Mouse (Mus musculus) heart, postnatal 25 days (tissue): ENCODE data around the gene Ros1. TPM values are rescaled to one million over a fixed set of nuclear protein-coding genes. Genes with fewer than 3 reads are reported as not detected.

Experiments
- DNase-seq: peaks from one replicate; pipeline ENCODE4 v3.0.0; 2022; ENCODE audit warnings: low spot score
- intact Hi-C: fragments of 180-260 bp; cut with DNase I; formaldehyde crosslinking; loops from one replicate; pipeline ENCODE4 v1.15.1; 2025
- total RNA-seq, 2 experiments: library from RNA; stranded (reverse); gene quantifications; 2 replicates each; pipeline ENCODE4 v1.2.3; 2021

Gene Ros1
- total RNA-seq: not detected

DNA sequence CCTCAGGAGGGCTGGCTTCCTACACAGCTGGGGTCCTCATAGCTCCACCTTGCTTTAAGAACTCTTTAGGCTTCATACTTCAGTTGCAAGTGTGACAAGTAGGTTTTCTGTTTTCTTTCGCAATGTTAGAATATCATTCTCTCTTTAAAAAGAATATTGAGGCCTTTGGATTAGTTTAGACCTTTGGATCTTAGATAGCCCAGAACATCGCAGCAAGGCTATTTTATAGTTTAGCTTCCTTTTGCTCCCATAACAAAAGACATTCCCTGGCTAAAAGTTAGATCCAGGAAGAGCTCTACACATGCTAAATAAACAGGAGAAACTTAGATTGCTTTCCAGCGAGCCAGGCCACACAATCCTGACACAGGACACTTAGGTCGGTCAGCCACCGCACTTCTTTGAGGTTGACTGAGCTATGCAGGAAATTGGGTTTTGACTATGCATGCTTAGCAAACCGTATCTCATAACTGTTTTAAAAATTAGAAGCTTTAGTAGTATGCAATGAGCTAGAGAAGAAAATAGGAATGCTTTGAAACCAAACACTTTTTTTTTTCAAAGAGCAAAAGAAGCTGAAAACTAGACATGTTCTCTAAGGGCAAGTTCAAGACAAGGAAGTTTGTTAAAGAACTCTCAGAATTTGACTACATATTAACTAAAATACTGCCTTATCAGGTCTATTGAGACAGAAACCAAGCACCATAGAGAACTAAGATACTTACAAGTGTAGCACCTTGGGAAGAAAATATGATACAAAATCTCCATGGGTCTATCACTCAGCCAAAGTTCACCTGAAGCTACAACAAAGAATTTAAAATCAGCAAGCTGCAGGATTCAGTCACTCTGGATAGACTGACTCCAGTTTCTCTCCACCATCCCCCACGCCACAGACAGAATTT is at the start of gene Ros1:
TSS of gene Ros1 (minus strand) at position 288 of the 896 bp plus-strand sequence.
- DNase-seq: no peak
- intact Hi-C loops: no loop called here

DNA sequence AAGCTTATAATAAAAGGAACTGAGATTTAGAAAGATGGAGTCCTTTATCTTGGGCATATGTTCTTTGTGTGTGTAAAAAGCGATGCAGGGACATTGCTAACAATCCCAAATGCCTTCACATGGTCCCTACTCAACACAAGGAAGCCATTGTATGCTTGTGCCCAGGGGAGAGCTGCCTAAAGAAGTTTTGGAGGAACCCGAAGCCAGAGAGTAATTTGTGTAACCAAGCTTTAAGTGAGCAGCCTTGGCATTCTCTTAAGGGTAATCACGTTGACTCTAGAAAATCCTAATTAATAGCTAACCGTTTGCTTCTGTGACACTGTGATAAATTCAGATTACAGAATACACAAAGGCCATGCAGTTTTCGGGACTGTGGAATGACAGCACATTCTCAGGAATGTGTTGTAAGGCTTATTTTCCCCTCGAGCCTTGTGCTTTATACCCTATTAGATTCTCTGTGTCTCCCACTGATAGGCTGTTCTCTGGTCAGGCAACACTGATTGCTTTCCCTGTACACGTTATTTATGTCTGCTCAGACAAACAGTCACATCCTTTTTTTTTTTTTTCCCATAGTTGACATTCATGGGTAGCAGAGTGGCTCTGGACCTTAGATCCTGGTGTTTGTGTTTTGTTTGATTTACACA is 47.8 kb upstream of the Ros1 start:
- intact Hi-C loops: no loop called here

DNA sequence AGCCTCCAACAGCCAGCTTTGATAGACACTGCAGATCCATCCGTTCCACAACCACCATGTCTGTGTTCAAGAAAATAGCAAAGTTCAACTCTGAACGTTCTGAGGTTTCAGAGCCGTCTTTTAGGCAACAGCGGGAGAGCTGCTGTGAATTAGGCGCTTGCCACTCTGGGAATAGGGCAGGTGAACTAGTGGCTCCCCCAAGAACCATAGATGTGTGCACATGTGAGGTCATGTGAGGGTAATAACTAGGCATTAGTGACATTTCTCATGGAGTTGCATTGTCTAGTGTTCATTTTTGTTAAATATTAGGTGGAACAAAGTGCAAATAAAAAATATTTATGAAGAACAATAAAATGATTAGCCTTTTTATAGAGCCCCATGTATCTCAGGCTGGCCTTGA is 47.0 kb upstream of the Ros1 start:
- intact Hi-C loops: no loop called here
- DNase-seq: no peak

More for the DNA sequence above, 47.8 kb upstream of the Ros1 start:
- DNase-seq: no peak

DNA sequence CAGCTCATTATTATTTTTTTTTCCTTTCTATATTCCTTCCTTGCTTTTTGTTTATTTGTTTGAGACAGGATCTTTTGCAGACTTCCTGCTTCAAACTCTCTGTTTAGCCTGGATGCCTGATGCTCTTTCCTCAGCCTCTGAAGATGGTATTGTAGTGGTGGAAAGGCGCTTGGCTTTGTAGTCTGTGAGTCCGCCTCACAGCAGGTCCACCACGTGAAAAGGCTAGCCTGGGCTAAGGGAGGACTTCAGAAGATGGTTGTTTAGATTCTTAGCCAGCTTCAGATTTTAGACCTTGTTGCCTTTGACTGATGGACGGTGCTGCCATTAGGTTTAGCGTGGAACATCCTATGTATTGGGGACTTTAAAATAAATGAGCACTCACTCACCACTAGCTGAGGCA is 40.4 kb upstream of the Ros1 start:
- intact Hi-C loops: loop anchor here (5.0 kb wide), 1 partner anchor 47 kb away; no protein-coding TSS in a partner anchor
- DNase-seq: no peak

DNA sequence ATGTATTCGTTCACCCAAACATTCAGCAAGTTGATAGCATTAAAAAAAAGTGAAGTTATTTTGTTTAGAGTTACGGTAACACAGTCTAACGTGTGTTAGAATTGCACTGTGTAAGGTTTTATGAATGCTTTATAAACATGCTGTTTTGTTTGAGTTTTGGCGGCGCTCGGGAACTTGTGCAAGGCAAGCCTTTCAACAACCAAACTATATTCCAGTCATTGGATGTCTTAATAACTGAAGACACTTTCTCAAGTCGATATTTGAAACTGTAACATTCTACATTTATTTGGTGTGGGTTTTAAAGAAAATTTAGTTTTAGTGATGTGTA is 39.6 kb upstream of the Ros1 start:
- intact Hi-C loops: loop anchor here (5.0 kb wide), 2 partner anchors 73 to 148 kb away; partner anchors contain the start of gene Gopc
- no peak for DNase-seq

DNA sequence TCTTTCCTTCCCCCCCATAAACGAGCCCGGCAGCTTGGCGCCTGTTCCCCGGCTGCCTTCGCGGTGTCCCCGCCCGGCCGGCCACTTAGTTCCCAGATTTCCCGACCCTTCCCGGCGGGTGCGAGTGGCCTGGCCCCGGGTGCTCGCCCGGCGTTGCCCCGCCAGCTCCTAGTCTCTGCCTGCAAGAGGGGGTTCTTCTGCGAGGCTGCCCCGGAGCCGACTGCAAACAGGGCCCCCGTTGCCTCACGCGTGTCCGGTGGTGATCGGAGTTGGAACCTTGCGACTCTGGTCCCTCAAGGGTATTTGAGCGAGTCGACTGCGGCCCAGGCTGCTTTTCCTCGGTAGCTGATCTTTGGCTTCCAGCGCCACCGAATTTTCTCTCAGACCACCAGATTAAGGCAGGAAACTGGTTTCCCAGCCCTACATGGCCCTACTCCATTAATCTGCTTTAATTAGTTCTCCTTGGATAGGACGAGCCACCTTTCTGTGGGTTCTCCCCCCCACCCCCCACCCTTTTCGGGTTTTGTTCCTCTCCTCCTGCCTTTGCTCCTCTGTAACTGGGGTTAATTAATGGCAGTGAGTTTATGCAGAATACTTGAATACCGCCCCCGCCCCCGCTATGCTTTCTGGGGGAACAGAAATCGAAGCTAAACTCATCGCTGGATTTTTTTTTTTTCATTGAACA is 39.1 kb upstream of the Ros1 start:
- intact Hi-C loops: loop anchor here (5.0 kb wide), 2 partner anchors 73 to 148 kb away; partner anchors contain the start of gene Gopc
- no peak for DNase-seq

DNA sequence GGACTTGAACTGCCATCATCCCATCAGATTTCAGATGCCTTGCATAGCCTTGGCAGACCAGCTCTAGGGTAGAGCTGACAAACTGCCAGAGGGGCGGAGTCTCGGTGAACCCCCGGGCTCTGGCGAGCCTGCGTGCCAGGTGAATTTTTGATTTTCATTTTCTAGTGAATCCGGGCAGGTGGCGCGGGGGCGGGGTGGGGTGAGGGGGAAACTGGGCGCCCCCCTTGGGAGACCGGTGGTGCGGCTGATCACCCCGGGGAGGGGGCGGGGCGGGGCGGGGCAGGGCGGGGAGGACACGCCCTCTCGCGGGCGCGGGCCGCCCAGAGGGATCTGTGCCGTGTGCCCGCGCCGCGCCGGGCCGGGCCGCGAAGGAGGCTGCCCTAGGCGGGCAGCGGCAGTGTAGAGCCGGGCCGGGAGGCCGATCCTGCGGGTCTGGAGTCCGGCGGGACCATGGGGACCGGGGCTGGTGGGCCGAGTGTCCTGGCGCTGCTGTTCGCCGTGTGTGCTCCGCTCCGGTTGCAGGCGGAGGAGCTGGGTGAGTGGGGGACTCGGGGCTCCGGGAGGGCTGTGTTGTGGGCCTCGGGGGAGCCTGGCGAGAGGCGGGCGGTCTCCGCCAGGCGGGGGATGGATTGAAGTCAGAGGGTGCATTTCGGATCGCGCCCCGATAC is 38.4 kb upstream of the Ros1 start, which contains the start of gene Dcbld1:
TSS of gene Dcbld1 (plus strand) at position 319 of the 668 bp plus-strand sequence.
- intact Hi-C loops: loop anchor here (5.0 kb wide), 2 partner anchors 74 to 149 kb away; partner anchors contain the start of gene Gopc
- peak; percentile 33 for DNase-seq

DNA sequence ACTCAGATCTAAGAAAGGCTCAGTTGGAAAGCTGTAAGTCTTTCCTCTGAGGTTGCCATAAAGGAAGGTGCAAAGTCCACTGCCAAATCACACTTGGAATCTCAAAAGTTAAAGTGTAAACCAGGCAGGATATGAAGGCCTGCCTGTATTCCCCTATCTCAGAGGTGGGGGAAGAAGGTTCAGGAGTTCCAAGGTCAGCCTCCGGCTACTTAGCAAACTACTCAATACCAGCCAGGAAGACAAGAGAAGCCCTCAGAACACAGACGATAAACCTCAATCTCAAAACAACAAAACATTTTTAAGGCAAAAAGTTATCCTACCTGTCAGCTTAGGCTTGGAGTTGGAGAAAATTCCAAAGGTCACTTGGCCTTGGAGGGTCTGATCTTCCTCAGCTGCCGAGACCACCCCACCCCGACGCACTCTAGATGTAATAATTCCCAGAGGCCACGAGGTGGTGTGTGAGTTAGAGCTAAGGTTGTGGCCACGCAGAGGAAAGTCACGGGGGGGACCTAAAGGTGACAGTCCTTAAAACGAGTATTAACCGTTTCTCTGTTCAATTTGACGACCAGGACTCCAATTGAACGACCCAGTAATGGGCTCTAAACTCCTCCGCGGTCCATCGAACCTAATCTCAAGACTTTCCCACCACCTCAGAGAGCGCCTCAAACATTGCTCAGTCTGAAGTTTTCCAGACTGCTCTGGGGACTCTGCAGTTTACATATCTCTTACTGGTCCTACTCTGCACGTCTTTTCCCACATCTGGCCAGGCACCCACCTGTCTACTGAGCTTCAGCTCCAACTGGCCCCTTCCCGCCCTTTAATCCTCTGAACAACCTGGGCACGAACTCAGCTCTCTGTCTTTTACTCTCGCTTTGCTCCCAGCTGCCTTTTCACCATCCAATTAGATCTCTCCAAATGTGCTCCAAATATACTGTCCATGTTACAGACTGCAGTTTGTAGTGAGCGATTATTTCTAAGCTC is 37.4 kb upstream of the Ros1 start:
- no peak for DNase-seq
- intact Hi-C loops: loop anchor here (1.0 to 5.0 kb wide), 3 partner anchors 75 to 150 kb away; partner anchors contain the start of gene Gopc

DNA sequence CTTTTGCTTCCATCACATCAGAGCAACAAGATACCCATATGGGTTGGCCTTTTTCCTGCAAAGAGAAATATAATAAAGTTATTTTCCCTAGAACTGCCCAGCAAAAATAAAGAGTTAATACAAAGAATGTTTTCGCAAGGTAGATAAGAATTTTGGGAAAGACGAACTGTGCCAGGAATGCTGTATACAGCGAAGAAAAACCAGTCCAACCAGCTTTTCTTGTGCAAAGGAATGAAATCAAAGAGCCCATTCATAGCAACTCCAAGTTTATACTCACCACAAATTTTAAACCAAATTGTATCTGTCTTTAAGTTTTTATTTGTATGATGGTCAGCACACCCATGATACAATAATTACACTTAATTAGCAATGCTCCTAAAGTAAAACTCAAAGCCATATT is 24.6 kb upstream of the Ros1 start:
- DNase-seq: no peak
- intact Hi-C loops: loop anchor here (5.0 kb wide), 1 partner anchor 113 kb away; no protein-coding TSS in a partner anchor

DNA sequence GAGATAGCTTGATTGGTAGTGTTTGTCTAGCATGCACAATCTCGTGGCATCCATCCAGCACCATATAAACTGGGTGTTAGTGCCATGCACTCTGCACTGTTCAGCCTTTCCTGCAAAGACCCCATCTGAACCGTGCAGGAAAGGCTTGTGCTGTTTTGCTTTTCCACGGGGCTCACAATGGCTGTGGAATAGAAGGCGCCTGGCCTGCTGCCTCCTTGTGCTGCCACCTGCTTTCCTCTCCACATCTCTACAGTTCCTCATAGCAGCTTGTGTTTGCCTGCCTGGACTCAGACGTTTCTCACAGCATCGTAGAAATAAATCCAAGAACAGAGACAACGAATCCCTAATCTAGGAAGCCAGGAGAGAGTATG is 22.5 kb upstream of the Ros1 start:
- DNase-seq: no peak
- intact Hi-C loops: loop anchor here (5.0 kb wide), 1 partner anchor 115 kb away; no protein-coding TSS in a partner anchor

DNA sequence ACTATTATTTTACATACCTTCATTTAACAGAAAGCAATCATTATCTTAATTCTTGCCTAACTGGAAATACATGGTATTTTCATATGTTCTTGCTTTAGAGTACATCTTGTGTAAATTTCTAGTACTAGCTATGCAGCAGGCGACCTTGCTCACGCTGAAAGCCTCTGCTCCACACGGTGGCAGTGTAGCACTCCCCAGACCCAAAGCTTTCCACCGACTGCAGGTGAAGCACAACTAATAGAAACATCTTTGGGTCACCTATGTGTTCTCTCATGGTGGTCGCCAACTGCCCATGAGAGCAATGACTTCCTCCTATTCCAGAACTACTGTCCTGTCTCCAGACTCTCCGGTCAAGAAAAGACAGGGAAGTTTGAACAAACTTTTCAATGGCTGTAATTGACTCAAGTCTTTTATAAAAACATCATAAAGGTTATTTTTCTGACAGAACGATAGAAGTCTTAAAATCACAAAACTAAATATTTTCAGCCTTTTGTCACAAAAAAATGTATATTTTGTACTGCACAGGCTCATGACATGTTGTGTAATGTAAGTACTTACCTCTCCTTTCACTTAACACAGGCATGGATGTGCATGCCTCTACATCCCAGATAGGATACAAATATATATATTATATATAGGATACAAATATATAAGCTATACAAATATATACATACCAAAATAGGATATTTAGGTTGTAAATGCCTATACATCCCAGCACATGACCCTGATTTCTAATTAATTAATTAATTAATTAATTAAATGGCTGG is 21.9 kb upstream of the Ros1 start:
- intact Hi-C loops: loop anchor here (5.0 kb wide), 1 partner anchor 115 kb away; no protein-coding TSS in a partner anchor
- no peak for DNase-seq

DNA sequence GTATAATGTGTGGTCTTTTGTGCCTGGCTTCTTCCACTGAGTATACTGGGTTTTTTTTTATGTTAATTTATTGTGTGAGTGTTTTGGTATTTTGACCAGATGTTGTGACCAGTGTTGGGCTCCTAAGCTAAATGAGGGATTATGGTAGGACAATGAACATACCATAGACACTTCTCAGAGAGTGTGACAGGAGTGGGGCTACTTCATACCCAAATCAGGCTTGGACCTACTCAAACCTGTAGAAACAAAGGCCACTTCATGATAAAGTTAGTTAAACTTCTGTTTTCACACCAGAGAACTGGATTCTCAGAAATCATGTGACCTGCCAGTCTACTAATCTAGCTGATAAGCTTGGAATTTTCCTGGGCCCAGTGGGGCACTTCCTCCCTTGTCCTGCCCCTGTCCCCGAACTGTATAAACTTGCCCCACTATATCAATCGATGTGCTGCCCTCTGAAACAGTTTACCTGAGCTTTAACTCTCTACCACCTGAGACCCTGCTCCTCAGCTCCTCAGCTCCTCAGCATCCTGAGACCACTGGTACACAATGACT is 20.3 kb upstream of the Ros1 start:
- intact Hi-C loops: loop anchor here (5.0 kb wide), 1 partner anchor 117 kb away; no protein-coding TSS in a partner anchor
- DNase-seq: no peak

DNA sequence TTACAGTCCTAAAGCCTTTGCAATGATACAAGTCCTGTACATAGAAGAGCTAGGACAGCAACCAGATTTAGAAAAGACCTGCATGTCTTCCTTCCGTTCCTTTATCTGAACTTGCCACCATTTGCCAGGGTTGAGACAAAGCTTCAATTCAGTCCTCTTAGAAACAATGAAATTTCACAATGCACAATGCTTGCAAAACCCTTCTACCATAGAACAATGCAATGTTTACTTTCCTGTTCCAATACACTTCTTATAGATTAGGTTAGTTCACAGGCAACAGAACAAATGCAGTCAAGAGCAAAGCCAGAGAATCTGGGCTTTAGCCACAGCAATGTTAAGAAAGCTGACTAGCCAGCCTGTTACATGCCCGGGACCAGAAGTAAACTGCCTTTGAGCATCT is 9.0 kb upstream of the Ros1 start:
- intact Hi-C loops: no loop called here
- no peak for DNase-seq

DNA sequence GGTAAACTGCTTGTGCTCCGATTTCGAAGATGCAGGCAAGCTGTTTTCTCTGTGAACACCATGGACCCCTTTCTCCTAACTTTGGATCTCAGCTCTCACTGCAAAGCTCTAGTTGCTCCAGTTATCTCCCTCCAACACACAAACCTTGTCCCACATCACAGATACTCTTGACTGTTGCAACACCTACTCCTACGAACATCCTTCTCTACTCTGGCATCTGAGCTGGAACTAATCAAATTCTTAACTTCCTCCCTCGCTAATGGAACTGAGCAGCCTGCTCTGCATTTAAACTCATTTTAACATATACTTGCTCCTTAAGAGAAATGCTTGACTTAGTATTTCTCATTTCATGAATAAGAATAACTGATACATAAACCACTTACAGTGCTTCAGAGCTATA is 9.1 kb downstream of the Ros1 start:
- no peak for DNase-seq
- intact Hi-C loops: no loop called here

DNA sequence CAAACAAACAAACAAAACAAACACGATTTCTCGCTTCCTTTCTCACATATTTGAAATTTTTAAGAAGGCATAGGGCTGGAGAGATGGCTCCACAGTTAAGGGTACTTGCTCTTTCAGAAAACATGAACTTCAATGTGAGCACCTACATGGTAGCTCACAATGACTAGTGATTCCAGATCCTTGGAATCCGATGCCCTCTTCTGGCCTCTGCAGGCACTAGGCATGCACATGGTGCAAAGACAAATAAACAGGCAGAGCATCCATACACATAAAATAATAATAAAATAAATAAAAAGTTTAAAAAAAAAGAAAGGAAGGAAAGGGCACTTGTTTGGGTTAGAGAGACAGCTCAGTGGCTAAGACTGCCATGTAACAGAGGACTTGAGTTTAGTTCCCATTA is 12.2 kb downstream of the Ros1 start:
- no peak for DNase-seq
- intact Hi-C loops: no loop called here

DNA sequence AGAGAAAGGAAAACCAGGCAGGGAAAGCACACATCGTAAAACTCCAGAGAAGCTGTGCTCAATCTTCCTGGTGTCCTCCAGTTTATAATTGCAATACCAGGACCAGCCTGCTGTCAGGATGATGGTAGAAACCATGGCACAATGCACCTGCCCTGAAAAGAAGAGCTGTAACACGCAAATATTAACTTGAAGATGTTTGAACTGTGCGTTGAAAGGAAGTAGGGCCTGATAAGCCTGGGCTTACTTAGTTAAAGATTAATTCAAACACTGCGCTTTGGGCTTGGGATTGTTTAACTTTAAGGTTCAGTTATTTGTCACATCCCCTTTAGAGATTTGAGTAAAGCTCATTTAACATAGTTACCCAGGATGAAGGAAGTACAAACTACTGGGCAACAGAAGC is 20.7 kb downstream of the Ros1 start:
- intact Hi-C loops: no loop called here
- no peak for DNase-seq

DNA sequence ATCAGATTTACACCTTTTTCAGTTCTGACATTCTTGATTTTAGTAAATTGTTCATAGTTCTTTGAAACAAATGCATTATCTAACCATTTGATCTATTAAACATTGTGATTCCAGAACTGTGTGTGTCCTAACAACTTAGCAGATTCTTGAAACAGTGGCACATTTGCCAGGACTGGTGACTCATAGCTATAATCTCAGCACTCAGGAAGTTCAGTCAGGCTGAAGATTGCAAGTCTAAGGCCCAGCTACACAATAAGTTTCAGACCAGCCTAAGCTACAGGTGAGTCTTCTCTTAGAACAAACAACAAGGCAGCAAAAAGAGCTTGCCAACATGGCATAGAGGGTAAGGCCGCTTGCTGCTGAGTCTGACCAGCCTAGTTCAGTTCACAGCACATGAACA is 24.6 kb downstream of the Ros1 start:
- intact Hi-C loops: no loop called here

DNA sequence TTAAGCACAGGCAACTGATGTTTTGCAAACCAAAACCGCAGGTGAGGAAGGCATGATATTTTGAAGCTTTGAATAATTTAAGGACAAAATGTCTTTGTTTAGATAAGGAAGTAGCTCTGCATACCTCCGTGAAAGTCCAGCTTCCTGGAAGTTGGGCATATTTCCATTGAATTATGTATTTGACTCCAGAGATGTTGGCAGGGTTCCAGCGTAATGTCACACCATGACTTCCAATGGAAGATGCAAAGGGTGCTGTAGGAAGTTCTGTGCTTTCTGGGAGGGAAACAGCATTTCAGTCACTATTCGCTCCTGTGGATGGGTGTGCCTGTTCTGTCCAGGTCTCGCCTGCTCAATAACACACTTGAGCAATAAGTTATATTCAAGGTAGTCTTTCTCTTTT is 25.2 kb downstream of the Ros1 start:
- no peak for DNase-seq
- intact Hi-C loops: no loop called here

More for the DNA sequence above, 24.6 kb downstream of the Ros1 start:
- DNase-seq: no peak
